Mouse (Mus musculus) embryonic facial prominence, embryonic 10.5 days (tissue): ENCODE results near the gene Olfr65. TPM values are rescaled to one million over a fixed set of nuclear protein-coding genes. Genes with fewer than 3 reads are reported as not detected.

Experiments used
- DNase-seq: peaks from one replicate; pipeline ENCODE4 v3.0.0-alpha.2; 2017; ENCODE audit warnings: low spot score
- H3K27ac ChIP-seq: fragments of 300-500 bp; sonication (generic); replicated peaks from 2 replicates; pipeline ENCODE4 v1.5.1; 2016; ENCODE audit warnings: mild to moderate bottlenecking
- H3K27me3 ChIP-seq: fragments of 300-500 bp; sonication (generic); replicated peaks from 2 replicates; pipeline ENCODE4 v1.6.1; 2016; ENCODE audit warnings: low read depth, mild to moderate bottlenecking; ENCODE audit not compliant: poor library complexity, severe bottlenecking
- H3K36me3 ChIP-seq: fragments of 300-500 bp; sonication (generic); replicated peaks from 2 replicates; pipeline ENCODE4 v1.6.1; 2016; ENCODE audit warnings: mild to moderate bottlenecking, moderate library complexity
- H3K4me1 ChIP-seq: fragments of 300-500 bp; sonication (generic); 2 replicates; pipeline ENCODE4 v1.6.1; 2016
- H3K4me3 ChIP-seq: fragments of 300-500 bp; sonication (generic); 2 replicates; pipeline ENCODE4 v1.5.1; 2016; ENCODE audit warnings: mild to moderate bottlenecking, moderate library complexity
- H3K9me3 ChIP-seq: fragments of 300-500 bp; sonication (generic); 2 replicates; pipeline ENCODE4 v1.6.1; 2016; ENCODE audit warnings: mild to moderate bottlenecking
- WGBS: fragments of 180-500 bp; shearing (Covaris S2); methylation state at CpG from one replicate; pipeline ENCODE4 v1.1.7; 2016; 5-methylcytosine and 5-hydroxymethylcytosine counted together
- polyA plus RNA-seq: library from polyadenylated mRNA; unstranded; fragments of >200 nt; fragmentation: Nextera tagmentation; extraction: Ambion mirVana; gene quantifications from 2 replicates; pipeline ENCODE4 v1.2.1, GENCODE M21; 2016

The Olfr65 gene
- not detected in 2 replicates for polyA plus RNA-seq

DNA sequence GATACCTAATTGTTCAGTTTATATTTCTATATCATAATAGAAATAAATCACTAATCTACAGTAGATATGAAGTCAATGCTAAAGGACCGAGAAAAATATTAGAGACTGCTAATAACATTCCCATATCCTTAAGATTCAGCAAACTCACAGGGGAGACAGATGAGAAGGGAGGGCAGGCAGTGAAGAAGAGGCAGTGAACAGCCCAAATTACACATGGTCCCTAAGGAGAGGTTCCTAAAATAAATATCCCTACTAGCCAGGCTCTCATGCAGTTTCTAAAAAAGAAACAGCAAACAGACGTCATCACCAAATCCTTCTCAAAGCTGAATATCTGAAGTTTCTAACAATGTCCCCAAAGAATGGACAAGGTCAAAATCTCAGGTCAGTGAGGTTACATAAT lies at the start of gene Olfr65:
Gene Olfr65 (plus strand): TSS at position 301 of the 400 bp plus-strand sequence.
- no peak for DNase-seq
- no peaks in the 10 kb centered on the region for H3K36me3 ChIP-seq
- WGBS: 73% methylated on average over 2 of the region's 2 CpGs
- H3K9me3 ChIP-seq: no peaks in the 10 kb centered on the region
- H3K4me1 ChIP-seq: no peaks in the 10 kb centered on the region
- H3K4me3 ChIP-seq: no peak within 1 kb of the TSS
- no peaks in the 10 kb centered on the region for H3K27me3 ChIP-seq
- no peak within 1 kb of the TSS for H3K27ac ChIP-seq

DNA sequence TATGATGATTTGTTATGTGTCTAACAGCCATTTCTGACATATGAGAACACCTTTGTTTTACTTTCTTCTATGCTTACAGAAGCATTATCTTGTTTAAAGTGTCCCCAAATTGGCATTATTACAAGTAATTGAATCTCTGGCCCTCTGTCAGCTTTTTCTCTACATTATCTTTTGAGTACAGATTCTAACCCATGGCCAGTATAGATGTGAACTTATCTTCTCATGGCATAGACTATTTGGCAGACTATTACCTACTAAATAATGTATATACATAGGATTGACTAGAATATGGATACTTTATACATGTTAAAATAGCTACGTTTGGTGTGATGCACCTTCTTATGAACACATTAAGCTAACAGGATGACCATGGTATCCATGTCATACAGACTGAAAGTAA lies 48.6 kb upstream of the Olfr65 start:
- 74% methylated on average over 1 of the region's 1 CpGs for WGBS
- no peaks in the 10 kb centered on the region for H3K9me3 ChIP-seq
- DNase-seq: no peak
- no peak overlapping the region for H3K27ac ChIP-seq
- H3K4me3 ChIP-seq: no peak overlapping the region
- H3K4me1 ChIP-seq: no peaks in the 10 kb centered on the region
- no peaks in the 10 kb centered on the region for H3K27me3 ChIP-seq
- no peaks in the 10 kb centered on the region for H3K36me3 ChIP-seq

GRCm38 (mm10) chr7:103859076-103859475 lies 44.2 kb upstream of the Olfr65 start:
- Histone ChIP-seq H3K27me3 (no peaks in the 10 kb centered on the region), H3K36me3 (no peaks in the 10 kb centered on the region), H3K4me3 (no peak overlapping the region), H3K4me1 (no peaks in the 10 kb centered on the region), H3K27ac (no peak overlapping the region), H3K9me3 (no peaks in the 10 kb centered on the region)
- DNase-seq: no peak
- WGBS: 73% methylated on average over 2 of the region's 2 CpGs

- no peaks in the 10 kb centered on the region for H3K36me3 ChIP-seq
- H3K4me3 ChIP-seq: no peak overlapping the region
- peak; percentile 27 for DNase-seq
- 54% methylated on average over 1 of the region's 1 CpGs for WGBS
- H3K27ac ChIP-seq: no peak overlapping the region
- no peaks in the 10 kb centered on the region for H3K27me3 ChIP-seq
- H3K9me3 ChIP-seq: no peaks in the 10 kb centered on the region
- no peaks in the 10 kb centered on the region for H3K4me1 ChIP-seq
Observed at GRCm38 (mm10) chr7:103860855-103861254, 42.4 kb upstream of the Olfr65 start.

GRCm38 (mm10) chr7:103861531-103861930 lies 41.8 kb upstream of the Olfr65 start:
- Histone ChIP-seq H3K27ac (no peak overlapping the region), H3K4me1 (no peaks in the 10 kb centered on the region), H3K27me3 (no peaks in the 10 kb centered on the region), H3K4me3 (no peak overlapping the region), H3K9me3 (no peaks in the 10 kb centered on the region), H3K36me3 (no peaks in the 10 kb centered on the region)
- DNase-seq: no peak
- WGBS: 82% methylated on average over 3 of the region's 3 CpGs

DNA sequence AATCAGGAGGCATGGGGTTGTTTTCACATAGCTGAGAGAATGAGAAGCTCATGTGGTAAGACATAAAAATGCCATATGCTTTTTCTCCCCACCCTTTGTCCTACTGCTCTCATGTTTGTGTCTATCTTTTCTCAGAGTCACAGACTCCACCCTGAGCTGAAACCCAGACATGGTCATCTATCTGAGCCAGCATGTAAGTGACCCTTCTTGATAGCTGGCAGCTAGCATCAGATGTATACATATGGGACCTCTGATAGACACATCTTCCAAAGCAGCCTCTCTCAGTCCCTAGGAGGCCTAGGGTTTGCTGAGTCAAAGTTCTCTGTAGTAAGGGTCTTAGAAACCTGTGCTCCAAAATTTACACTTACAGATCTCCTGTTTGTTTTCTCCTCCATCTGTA lies 37.6 kb upstream of the Olfr65 start:
- Histone ChIP-seq H3K4me3 (no peak overlapping the region), H3K36me3 (no peaks in the 10 kb centered on the region), H3K27me3 (no peaks in the 10 kb centered on the region), H3K9me3 (no peaks in the 10 kb centered on the region), H3K27ac (no peak overlapping the region), H3K4me1 (no peaks in the 10 kb centered on the region)
- DNase-seq: no peak

DNA sequence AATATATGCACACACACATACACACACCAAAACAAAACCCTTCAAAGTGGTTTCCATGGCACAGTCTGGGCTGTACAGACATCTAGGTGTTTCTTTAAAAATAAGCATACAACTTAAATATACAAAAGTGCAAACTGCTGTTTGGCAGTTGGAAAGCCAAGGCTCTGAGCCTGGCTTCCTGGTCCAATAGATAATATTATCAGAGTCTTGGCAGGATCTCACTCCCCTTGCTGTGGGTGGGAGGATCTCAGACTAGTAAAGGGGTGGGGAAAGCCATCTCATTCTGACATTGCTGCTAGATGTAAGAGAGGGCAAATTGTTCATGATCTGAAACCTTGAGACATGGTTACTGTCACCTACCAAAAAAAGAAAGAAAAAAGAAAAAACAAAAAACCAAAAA lies 32.6 kb upstream of the Olfr65 start:
- no peaks in the 10 kb centered on the region for H3K27me3 ChIP-seq
- H3K4me3 ChIP-seq: no peak overlapping the region
- no peaks in the 10 kb centered on the region for H3K4me1 ChIP-seq
- H3K9me3 ChIP-seq: no peaks in the 10 kb centered on the region
- DNase-seq: no peak
- no peaks in the 10 kb centered on the region for H3K36me3 ChIP-seq
- H3K27ac ChIP-seq: no peak overlapping the region

- no peaks in the 10 kb centered on the region for H3K27me3 ChIP-seq
- WGBS: 10% methylated on average over 1 of the region's 1 CpGs
- H3K4me3 ChIP-seq: no peak overlapping the region
- no peaks in the 10 kb centered on the region for H3K4me1 ChIP-seq
- no peak overlapping the region for H3K27ac ChIP-seq
- H3K36me3 ChIP-seq: no peaks in the 10 kb centered on the region
- DNase-seq: no peak
- H3K9me3 ChIP-seq: no peaks in the 10 kb centered on the region
Observed at GRCm38 (mm10) chr7:103873064-103873463, 30.2 kb upstream of the Olfr65 start.

DNA sequence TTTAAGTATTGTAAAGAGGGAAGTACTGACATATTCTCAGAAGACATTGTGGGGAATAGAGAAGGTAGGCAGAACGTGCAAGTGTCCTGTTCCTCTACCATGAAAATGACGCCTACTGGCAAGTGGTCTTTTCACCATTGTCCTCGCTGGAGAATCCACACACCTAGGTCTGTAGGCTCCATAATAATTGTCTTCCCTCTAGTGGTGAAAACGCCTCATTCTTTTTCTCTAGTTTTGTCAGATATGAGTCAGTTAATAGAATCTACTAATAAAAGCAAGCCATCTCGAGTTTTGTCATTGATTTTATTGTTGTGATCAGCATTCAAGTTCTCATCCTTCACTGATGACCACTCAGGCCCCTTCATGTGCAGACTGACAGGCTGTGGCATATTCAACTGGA lies 28.8 kb upstream of the Olfr65 start:
- Histone ChIP-seq H3K4me1 (no peaks in the 10 kb centered on the region), H3K9me3 (no peaks in the 10 kb centered on the region), H3K27ac (no peak overlapping the region), H3K4me3 (no peak overlapping the region), H3K36me3 (no peaks in the 10 kb centered on the region), H3K27me3 (no peaks in the 10 kb centered on the region)
- 52% methylated on average over 5 of the region's 5 CpGs for WGBS
- no peak for DNase-seq

GRCm38 (mm10) chr7:103877093-103877492 lies 26.2 kb upstream of the Olfr65 start:
- no peak for DNase-seq
- no peak overlapping the region for H3K27ac ChIP-seq
- WGBS: 91% methylated on average over 2 of the region's 2 CpGs
- no peaks in the 10 kb centered on the region for H3K36me3 ChIP-seq
- no peaks in the 10 kb centered on the region for H3K9me3 ChIP-seq
- H3K4me1 ChIP-seq: no peaks in the 10 kb centered on the region
- H3K4me3 ChIP-seq: no peak overlapping the region
- no peaks in the 10 kb centered on the region for H3K27me3 ChIP-seq

- H3K4me1 ChIP-seq: no peaks in the 10 kb centered on the region
- no peak for DNase-seq
- no peaks in the 10 kb centered on the region for H3K9me3 ChIP-seq
- H3K27me3 ChIP-seq: no peaks in the 10 kb centered on the region
- H3K36me3 ChIP-seq: no peaks in the 10 kb centered on the region
- no peak within 1 kb of the TSS for H3K27ac ChIP-seq
- H3K4me3 ChIP-seq: no peak within 1 kb of the TSS
Observed at GRCm38 (mm10) chr7:103886152-103886551, 17.1 kb upstream of the Olfr65 start, which contains the start of gene Olfr66. Gene Olfr66, minus strand, starts transcription at chr7:103886252.

GRCm38 (mm10) chr7:103894385-103894784 lies 8.9 kb upstream of the Olfr65 start, which contains the start of gene Olfr64:
Gene Olfr64, minus strand, starts transcription at chr7:103894485.
- no peak for DNase-seq
- H3K4me3 ChIP-seq: no peak within 1 kb of the TSS
- H3K27me3 ChIP-seq: no peaks in the 10 kb centered on the region
- H3K4me1 ChIP-seq: no peaks in the 10 kb centered on the region
- H3K9me3 ChIP-seq: no peaks in the 10 kb centered on the region
- no peaks in the 10 kb centered on the region for H3K36me3 ChIP-seq
- H3K27ac ChIP-seq: no peak within 1 kb of the TSS
- WGBS: 81% methylated on average over 1 of the region's 1 CpGs

- WGBS: 35% methylated on average over 3 of the region's 3 CpGs
- DNase-seq: no peak
Observed at GRCm38 (mm10) chr7:103910047-103910446, 6.8 kb downstream of the Olfr65 start.

DNA sequence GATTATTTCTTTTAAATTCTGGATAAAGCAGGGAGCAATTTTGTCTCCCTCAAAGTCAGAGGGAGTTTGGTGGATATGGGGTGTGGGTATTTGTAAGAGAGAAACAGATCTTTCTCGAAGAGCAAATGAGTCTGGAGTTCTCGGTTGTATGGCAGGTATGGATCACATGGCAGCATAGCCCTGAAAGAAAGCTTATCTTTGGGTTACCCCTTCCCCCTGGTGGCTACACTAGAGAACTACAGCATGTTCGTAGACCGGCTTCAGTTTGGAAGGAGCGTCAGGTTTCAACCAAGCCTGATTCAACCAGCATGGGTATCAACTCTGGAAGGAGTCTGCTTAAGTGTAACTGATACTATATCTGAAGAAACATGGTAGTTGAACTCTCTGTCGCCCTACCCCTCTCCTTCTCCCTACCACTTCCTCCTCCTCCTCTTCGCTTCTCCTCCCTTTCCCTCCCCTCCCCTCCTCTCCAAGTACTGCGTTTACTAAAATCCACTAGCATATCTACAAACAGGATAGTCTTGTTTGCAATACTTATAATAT lies 9.8 kb downstream of the Olfr65 start:
- Histone ChIP-seq H3K9me3 (no peaks in the 10 kb centered on the region), H3K36me3 (no peaks in the 10 kb centered on the region), H3K4me1 (no peaks in the 10 kb centered on the region), H3K27me3 (no peaks in the 10 kb centered on the region), H3K27ac (no peak overlapping the region), H3K4me3 (no peak overlapping the region)
- peak; percentile 41 for DNase-seq
- WGBS: 45% methylated on average over 8 of the region's 8 CpGs

More at GRCm38 (mm10) chr7:103910047-103910446, 6.8 kb downstream of the Olfr65 start:
- Histone ChIP-seq H3K27me3 (no peaks in the 10 kb centered on the region), H3K4me3 (no peak overlapping the region), H3K27ac (no peak overlapping the region), H3K4me1 (no peaks in the 10 kb centered on the region), H3K9me3 (no peaks in the 10 kb centered on the region), H3K36me3 (no peaks in the 10 kb centered on the region)
